Mouse (Mus musculus) effector memory CD4-positive, alpha-beta T cell, adult 5 months (primary cell): Measurements from ENCODE around the gene Gtf2f1. TPM values are rescaled to one million over a fixed set of nuclear protein-coding genes. Genes with fewer than 3 reads are reported as not detected.

ENCODE experiments used
- polyA plus RNA-seq: library from polyadenylated mRNA; unstranded; fragments of 100-300 nt; shearing (Covaris generic); gene quantifications from one replicate; pipeline ENCODE4 v1.2.1, GENCODE M21; 2017

Gtf2f1 gene
- polyA plus RNA-seq = 62.3 TPM

GRCm38 (mm10) chr17:57011236-57012141 is at the start of gene Gtf2f1, which contains the start of gene Gm17949:
Gene Gtf2f1, minus strand, starts transcription at chr17:57011288.
Gene Gm17949, plus strand, starts transcription at chr17:57011469.

GRCm38 (mm10) chr17:57059486-57059977 is 48.4 kb upstream of the Gtf2f1 start, which contains the start of gene Slc25a23:
Gene Slc25a23, minus strand, starts transcription at chr17:57059863.

DNA sequence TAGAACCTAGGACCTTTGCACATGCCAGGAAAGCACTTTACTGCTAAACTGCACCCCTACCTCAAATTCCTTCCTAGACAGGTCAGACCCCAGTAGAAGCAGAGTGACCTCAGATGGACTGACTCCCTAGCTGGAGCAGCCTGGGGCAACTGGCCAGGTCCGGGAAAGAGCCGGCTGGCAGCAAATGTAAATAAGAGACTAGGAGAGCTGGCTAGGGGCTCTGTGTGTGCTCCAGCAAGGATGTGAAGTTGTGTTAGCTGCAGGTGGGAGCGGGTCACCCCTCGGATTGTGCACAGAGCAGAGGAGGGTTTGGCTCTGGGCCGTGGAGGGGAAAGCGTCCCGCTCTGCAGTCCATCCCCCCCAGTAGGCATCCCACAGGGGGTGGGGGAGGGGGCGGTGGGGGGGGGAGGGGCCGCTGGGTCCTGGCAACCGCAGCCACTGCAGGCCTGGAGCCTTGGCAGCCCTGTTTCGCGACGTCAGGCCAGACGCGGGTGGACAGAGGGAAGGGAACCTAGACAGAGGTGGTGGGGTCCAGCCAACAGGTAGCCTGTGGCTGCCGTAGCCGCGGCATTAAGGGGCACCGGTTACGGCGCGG is 47.9 kb upstream of the Gtf2f1 start, which contains the start of gene Crb3:
Gene Crb3 (plus strand): TSS at position 215 of the 595 bp plus-strand sequence.

DNA sequence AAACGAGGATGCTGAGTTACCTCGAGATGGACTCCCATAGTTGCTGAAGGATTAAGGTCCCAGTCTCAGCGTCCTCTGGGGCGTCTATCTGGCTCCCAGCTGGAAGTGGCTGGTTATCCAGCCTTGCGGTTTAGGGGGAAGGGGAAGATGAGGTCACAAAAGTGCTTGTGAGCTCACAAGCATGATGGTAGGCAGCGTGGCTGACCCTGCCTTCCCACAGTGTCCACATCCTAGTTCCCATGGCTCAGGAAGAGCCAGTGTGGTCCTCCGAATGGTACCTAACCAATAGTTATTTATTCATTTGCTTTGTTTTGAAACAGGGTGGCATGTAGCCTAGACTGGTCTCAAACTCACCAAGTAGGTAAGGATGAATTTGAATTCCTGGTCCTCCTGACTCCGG is 30.5 kb upstream of the Gtf2f1 start, which contains the start of gene Slc25a41:
Gene Slc25a41 (minus strand): TSS at position 101 of the 400 bp plus-strand sequence.

DNA sequence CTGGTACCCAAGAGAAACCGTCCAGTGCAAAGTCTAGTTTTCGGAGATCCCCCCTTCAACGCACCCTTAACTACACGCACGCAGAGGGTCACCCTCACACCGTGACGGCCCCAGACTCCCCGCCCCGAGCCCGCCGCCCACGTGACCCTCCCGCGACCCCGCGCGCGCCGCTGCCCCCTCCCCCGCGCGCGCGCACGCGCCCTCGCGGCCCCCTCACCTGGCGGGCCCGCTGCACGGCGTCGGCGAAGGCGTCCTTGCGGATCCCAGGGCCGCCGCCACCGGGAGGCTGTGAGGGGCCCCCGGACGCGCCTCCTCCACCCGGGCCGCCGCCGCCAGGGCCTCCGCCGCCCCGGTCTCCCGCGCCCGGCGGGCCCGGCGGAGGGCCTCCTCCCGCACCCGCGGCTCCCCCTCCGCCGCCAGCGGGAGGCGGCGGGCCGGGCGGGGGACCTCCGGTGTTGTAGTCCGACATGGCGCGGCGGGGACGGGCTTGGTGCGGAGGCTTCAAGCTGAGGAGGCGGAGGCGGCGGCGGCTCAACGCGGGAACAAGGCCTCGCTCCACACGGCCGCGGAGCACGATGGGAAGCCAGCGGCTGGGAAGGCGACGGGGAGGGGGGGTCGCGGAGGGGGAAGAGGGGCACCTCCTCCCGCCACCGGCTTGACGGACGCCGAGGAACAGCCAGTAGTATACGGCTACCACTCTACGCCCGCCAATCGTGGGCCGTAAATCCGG is 20.0 kb upstream of the Gtf2f1 start, which contains the start of gene Khsrp:
Gene Khsrp (minus strand): TSS at position 592 of the 730 bp plus-strand sequence.

DNA sequence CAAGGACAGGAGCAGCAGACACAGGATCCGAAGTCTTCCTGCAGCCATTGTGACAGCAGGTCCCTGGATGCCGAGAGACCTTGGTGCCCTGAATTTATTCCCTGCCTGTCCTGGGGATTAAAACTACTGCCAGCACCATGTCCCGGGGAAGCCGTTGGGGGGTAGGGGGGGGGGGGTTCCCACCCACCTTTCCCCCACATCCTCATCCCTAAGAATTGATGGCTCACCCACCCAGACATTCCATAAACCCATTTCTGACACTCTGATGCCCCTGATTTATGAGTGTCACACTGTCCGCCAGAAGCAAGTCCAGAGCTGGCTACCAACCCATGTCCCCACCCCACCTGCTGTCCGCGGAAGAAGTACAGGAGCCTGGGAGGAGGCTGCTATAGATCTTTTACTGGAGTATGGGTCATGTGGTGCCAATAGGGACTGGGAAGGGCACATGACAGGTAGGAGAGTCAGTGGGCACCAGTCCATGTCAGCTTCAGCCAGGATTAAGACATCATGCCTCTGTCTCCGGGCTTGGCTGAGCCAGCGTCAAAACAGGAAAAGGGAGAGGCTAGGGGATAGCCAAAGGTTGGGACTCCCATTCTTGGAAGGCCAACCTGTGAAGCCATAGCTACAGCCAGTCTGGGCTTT is 11.0 kb downstream of the Gtf2f1 start, which contains the start of gene Pspn:
Gene Pspn (minus strand): TSS at position 51 of the 642 bp plus-strand sequence.

GRCm38 (mm10) chr17:56997029-56997667 is 13.9 kb downstream of the Gtf2f1 start, which contains the start of gene Alkbh7:
Gene Alkbh7, plus strand, starts transcription at chr17:56997339.

GRCm38 (mm10) chr17:56990115-56990746 is 20.9 kb downstream of the Gtf2f1 start, which contains the start of gene Clpp:
Gene Clpp, plus strand, starts transcription at chr17:56990305.

DNA sequence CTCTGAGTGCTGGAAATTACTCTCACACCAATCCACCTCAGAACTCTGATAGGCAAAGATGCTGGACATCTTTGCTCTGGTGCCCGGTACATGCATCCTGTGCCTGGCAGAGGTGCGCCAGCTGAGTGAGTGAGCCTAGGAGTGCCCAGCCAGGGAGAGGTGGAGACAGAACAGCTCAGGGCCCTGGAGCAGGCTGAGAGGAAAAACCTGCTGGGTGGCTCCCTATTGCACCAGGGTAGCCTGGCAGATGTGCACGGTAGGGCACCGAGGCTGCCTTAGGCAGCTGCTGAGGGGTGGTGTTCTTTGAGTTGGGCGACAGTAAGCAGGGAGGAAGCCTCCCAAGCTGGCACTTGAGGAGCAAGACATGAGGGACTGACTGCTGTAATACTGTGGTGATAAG is 29.1 kb downstream of the Gtf2f1 start, which contains the start of gene Acer1:
Gene Acer1 (minus strand): TSS at position 114 of the 400 bp plus-strand sequence.

Other genes with a start within 250 kb of the Gtf2f1 start
- 43.1 TPM for gene Dus3l, start 246.5 kb downstream of the Gtf2f1 start, polyA plus RNA-seq
- gene Prr22, start 241.0 kb downstream of the Gtf2f1 start, polyA plus RNA-seq = 0.95 TPM
- gene Rfx2, start 180.3 kb downstream of the Gtf2f1 start, polyA plus RNA-seq = 2.5 TPM
- gene Acsbg2, start 136.8 kb downstream of the Gtf2f1 start, polyA plus RNA-seq = not detected
- gene 1700061G19Rik, start 135.8 kb downstream of the Gtf2f1 start, polyA plus RNA-seq = 0.14 TPM
- gene Mllt1, start 75.9 kb downstream of the Gtf2f1 start, polyA plus RNA-seq = 24.8 TPM
- not detected for gene Acer1, start 29.2 kb downstream of the Gtf2f1 start, polyA plus RNA-seq
- 39.7 TPM for gene Clpp, start 21.0 kb downstream of the Gtf2f1 start, polyA plus RNA-seq
- gene Alkbh7, start 13.9 kb downstream of the Gtf2f1 start, polyA plus RNA-seq = 12.0 TPM
- gene Pspn, start 11.3 kb downstream of the Gtf2f1 start, polyA plus RNA-seq = not detected
- gene Gm17949, start 181 bp upstream of the Gtf2f1 start, polyA plus RNA-seq = 0.42 TPM
- 48.7 TPM for gene Khsrp, start 20.2 kb upstream of the Gtf2f1 start, polyA plus RNA-seq
- not detected for gene Slc25a41, start 30.4 kb upstream of the Gtf2f1 start, polyA plus RNA-seq
- gene Crb3, start 47.8 kb upstream of the Gtf2f1 start, polyA plus RNA-seq = 4.4 TPM
- 6.7 TPM for gene Slc25a23, start 48.6 kb upstream of the Gtf2f1 start, polyA plus RNA-seq
- gene Dennd1c, start 67.2 kb upstream of the Gtf2f1 start, polyA plus RNA-seq = 159 TPM
- gene Tubb4a, start 76.5 kb upstream of the Gtf2f1 start, polyA plus RNA-seq = 1.5 TPM
- 17.9 TPM for gene Tnfsf9, start 94.0 kb upstream of the Gtf2f1 start, polyA plus RNA-seq
- gene Cd70, start 138.5 kb upstream of the Gtf2f1 start, polyA plus RNA-seq = not detected
- gene Tnfsf14, start 182.9 kb upstream of the Gtf2f1 start, polyA plus RNA-seq = 10.9 TPM
- gene C3, start 216.8 kb upstream of the Gtf2f1 start, polyA plus RNA-seq = 0.07 TPM
- 56.3 TPM for gene Gpr108, start 237.2 kb upstream of the Gtf2f1 start, polyA plus RNA-seq
- gene Trip10, start 238.2 kb upstream of the Gtf2f1 start, polyA plus RNA-seq = 5.4 TPM